Mouse (Mus musculus): ENCODE data around the gene Gbe1.
A peak's percentile ranks its signal among the peaks of the same experiment; 100 is the strongest.

Gene Gbe1

GRCm38 (mm10) chr16:70449520-70449919 is 135.8 kb downstream of the Gbe1 start:
- no peaks in the 10 kb centered on the region for H3K27me3 ChIP-seq (ENCODE audit: control insufficient read depth, insufficient read depth, low read length, poor library complexity, severe bottlenecking)
- H3K36me3 ChIP-seq (ENCODE audit: control insufficient read depth, insufficient read depth, low read length, poor library complexity, severe bottlenecking) = 0 out of 2 replicates have a peak, but pooled peaks cover 2% of the 10 kb centered on the region
- peak; percentile 14 for DNase-seq (ENCODE audit: low read depth, low spot score)

GRCm38 (mm10) chr16:70475583-70475982 is 161.8 kb downstream of the Gbe1 start:
- Histone ChIP-seq H3K36me3 (ENCODE audit: control insufficient read depth, insufficient read depth, low read length, poor library complexity, severe bottlenecking) (no peaks in the 10 kb centered on the region), H3K27me3 (ENCODE audit: control insufficient read depth, insufficient read depth, low read length, poor library complexity, severe bottlenecking) (no peaks in the 10 kb centered on the region)
- no peak for DNase-seq (ENCODE audit: low read depth, low spot score)

GRCm38 (mm10) chr16:70476161-70476560 is 162.4 kb downstream of the Gbe1 start:
- no peaks in the 10 kb centered on the region for H3K36me3 ChIP-seq (ENCODE audit: control insufficient read depth, insufficient read depth, low read length, poor library complexity, severe bottlenecking)
- H3K27me3 ChIP-seq (ENCODE audit: control insufficient read depth, insufficient read depth, low read length, poor library complexity, severe bottlenecking) = no peaks in the 10 kb centered on the region
- DNase-seq (ENCODE audit: low read depth, low spot score) = no peak

- DNase-seq (ENCODE audit: low read depth, low spot score) = no peak
- Histone ChIP-seq H3K27me3 (ENCODE audit: control insufficient read depth, insufficient read depth, low read length, poor library complexity, severe bottlenecking) (no peaks in the 10 kb centered on the region), H3K36me3 (ENCODE audit: control insufficient read depth, insufficient read depth, low read length, poor library complexity, severe bottlenecking) (no peaks in the 10 kb centered on the region)
These were observed 166.7 kb downstream of the Gbe1 start for GRCm38 (mm10) chr16:70480494-70480893.

- no peaks in the 10 kb centered on the region for H3K27me3 ChIP-seq (ENCODE audit: control insufficient read depth, insufficient read depth, low read length, poor library complexity, severe bottlenecking)
- H3K36me3 ChIP-seq (ENCODE audit: control insufficient read depth, insufficient read depth, low read length, poor library complexity, severe bottlenecking) = no peaks in the 10 kb centered on the region
- no peak for DNase-seq (ENCODE audit: low read depth, low spot score)
These were observed 192.7 kb downstream of the Gbe1 start for GRCm38 (mm10) chr16:70506457-70506856.

GRCm38 (mm10) chr16:70510938-70511337 is 197.2 kb downstream of the Gbe1 start:
- H3K36me3 ChIP-seq (ENCODE audit: control insufficient read depth, insufficient read depth, low read length, poor library complexity, severe bottlenecking) = no peaks in the 10 kb centered on the region
- no peak for DNase-seq (ENCODE audit: low read depth, low spot score)
- H3K27me3 ChIP-seq (ENCODE audit: control insufficient read depth, insufficient read depth, low read length, poor library complexity, severe bottlenecking) = no peaks in the 10 kb centered on the region

GRCm38 (mm10) chr16:70522861-70523260 is 209.1 kb downstream of the Gbe1 start:
- no peak for DNase-seq (ENCODE audit: low read depth, low spot score)
- H3K36me3 ChIP-seq (ENCODE audit: control insufficient read depth, insufficient read depth, low read length, poor library complexity, severe bottlenecking) = no peaks in the 10 kb centered on the region
- no peaks in the 10 kb centered on the region for H3K27me3 ChIP-seq (ENCODE audit: control insufficient read depth, insufficient read depth, low read length, poor library complexity, severe bottlenecking)

- no peak for DNase-seq (ENCODE audit: low read depth, low spot score)
- no peaks in the 10 kb centered on the region for H3K36me3 ChIP-seq (ENCODE audit: control insufficient read depth, insufficient read depth, low read length, poor library complexity, severe bottlenecking)
- H3K27me3 ChIP-seq (ENCODE audit: control insufficient read depth, insufficient read depth, low read length, poor library complexity, severe bottlenecking) = no peaks in the 10 kb centered on the region
These were observed 209.8 kb downstream of the Gbe1 start for GRCm38 (mm10) chr16:70523566-70523965.

GRCm38 (mm10) chr16:70524273-70524672 is 210.5 kb downstream of the Gbe1 start:
- Histone ChIP-seq H3K36me3 (ENCODE audit: control insufficient read depth, insufficient read depth, low read length, poor library complexity, severe bottlenecking) (no peaks in the 10 kb centered on the region), H3K27me3 (ENCODE audit: control insufficient read depth, insufficient read depth, low read length, poor library complexity, severe bottlenecking) (no peaks in the 10 kb centered on the region)
- no peak for DNase-seq (ENCODE audit: low read depth, low spot score)

- no peaks in the 10 kb centered on the region for H3K36me3 ChIP-seq (ENCODE audit: control insufficient read depth, insufficient read depth, low read length, poor library complexity, severe bottlenecking)
- no peaks in the 10 kb centered on the region for H3K27me3 ChIP-seq (ENCODE audit: control insufficient read depth, insufficient read depth, low read length, poor library complexity, severe bottlenecking)
- no peak for DNase-seq (ENCODE audit: low read depth, low spot score)
These were observed 213.5 kb downstream of the Gbe1 start for GRCm38 (mm10) chr16:70527224-70527623.

GRCm38 (mm10) chr16:70535224-70535623 is 221.5 kb downstream of the Gbe1 start:
- no peaks in the 10 kb centered on the region for H3K27me3 ChIP-seq (ENCODE audit: control insufficient read depth, insufficient read depth, low read length, poor library complexity, severe bottlenecking)
- no peak for DNase-seq (ENCODE audit: low read depth, low spot score)
- no peaks in the 10 kb centered on the region for H3K36me3 ChIP-seq (ENCODE audit: control insufficient read depth, insufficient read depth, low read length, poor library complexity, severe bottlenecking)

GRCm38 (mm10) chr16:70550835-70551234 is 237.1 kb downstream of the Gbe1 start:
- H3K36me3 ChIP-seq (ENCODE audit: control insufficient read depth, insufficient read depth, low read length, poor library complexity, severe bottlenecking) = no peaks in the 10 kb centered on the region; the same call in 1 of the 2 replicates
- no peaks in the 10 kb centered on the region for H3K27me3 ChIP-seq (ENCODE audit: control insufficient read depth, insufficient read depth, low read length, poor library complexity, severe bottlenecking)
- DNase-seq (ENCODE audit: low read depth, low spot score) = no peak

- H3K27me3 ChIP-seq (ENCODE audit: control insufficient read depth, insufficient read depth, low read length, poor library complexity, severe bottlenecking) = no peaks in the 10 kb centered on the region
- DNase-seq (ENCODE audit: low read depth, low spot score) = no peak
- no peaks in the 10 kb centered on the region for H3K36me3 ChIP-seq (ENCODE audit: control insufficient read depth, insufficient read depth, low read length, poor library complexity, severe bottlenecking)
These were observed 248.0 kb downstream of the Gbe1 start for GRCm38 (mm10) chr16:70561635-70562348.

GRCm38 (mm10) chr16:70562574-70562973 is 248.8 kb downstream of the Gbe1 start:
- Histone ChIP-seq H3K27me3 (ENCODE audit: control insufficient read depth, insufficient read depth, low read length, poor library complexity, severe bottlenecking) (no peaks in the 10 kb centered on the region), H3K36me3 (ENCODE audit: control insufficient read depth, insufficient read depth, low read length, poor library complexity, severe bottlenecking) (no peaks in the 10 kb centered on the region)
- DNase-seq (ENCODE audit: low read depth, low spot score) = no peak

GRCm38 (mm10) chr16:70563456-70563855 is 249.7 kb downstream of the Gbe1 start:
- DNase-seq (ENCODE audit: low read depth, low spot score) = no peak
- Histone ChIP-seq H3K36me3 (ENCODE audit: control insufficient read depth, insufficient read depth, low read length, poor library complexity, severe bottlenecking) (no peaks in the 10 kb centered on the region), H3K27me3 (ENCODE audit: control insufficient read depth, insufficient read depth, low read length, poor library complexity, severe bottlenecking) (no peaks in the 10 kb centered on the region)
